Mouse (Mus musculus): ENCODE results near the gene Trappc2.
A peak's percentile ranks its signal among the peaks of the same experiment; 100 is the strongest.

The Trappc2 gene

GRCm38 (mm10) chrX:166440036-166440615 lies at the start of gene Trappc2:
Trappc2 (plus strand) TSS chrX:166440574.
- DNase-seq (ENCODE audit: low spot score in 2 of 2): peak in 1 of 2 experiments; percentile 6

GRCm38 (mm10) chrX:166393753-166394152 lies 46.6 kb upstream of the Trappc2 start:
- no peak for DNase-seq (ENCODE audit: low spot score in 2 of 2)

- DNase-seq (ENCODE audit: low spot score in 2 of 2): no peak
Observed at GRCm38 (mm10) chrX:166407865-166408264, 32.5 kb upstream of the Trappc2 start.

- DNase-seq (ENCODE audit: low spot score in 2 of 2): peak in 1 of 2 experiments; percentile 31
Observed at GRCm38 (mm10) chrX:166416196-166416595, 24.2 kb upstream of the Trappc2 start.

- DNase-seq (ENCODE audit: low spot score in 2 of 2): no peak
Observed at GRCm38 (mm10) chrX:166434812-166435211, 5.6 kb upstream of the Trappc2 start.

GRCm38 (mm10) chrX:166440616-166441063 lies 266 bp downstream of the Trappc2 start, which contains the start of gene Ofd1:
Ofd1 (minus strand) TSS chrX:166440704.
- DNase-seq (ENCODE audit: low spot score in 2 of 2): peak; percentile 77 to 90

GRCm38 (mm10) chrX:166444552-166444951 lies 4.2 kb downstream of the Trappc2 start:
- DNase-seq (ENCODE audit: low spot score in 2 of 2): no peak

GRCm38 (mm10) chrX:166453532-166453931 lies 13.2 kb downstream of the Trappc2 start:
- DNase-seq (ENCODE audit: low spot score in 2 of 2): no peak

- no peak for DNase-seq (ENCODE audit: low spot score in 2 of 2)
Observed at GRCm38 (mm10) chrX:166454331-166454730, 14.0 kb downstream of the Trappc2 start.

GRCm38 (mm10) chrX:166455525-166455924 lies 15.2 kb downstream of the Trappc2 start:
- no peak for DNase-seq (ENCODE audit: low spot score in 2 of 2)

- no peak for DNase-seq (ENCODE audit: low spot score in 2 of 2)
Observed at GRCm38 (mm10) chrX:166468321-166468720, 27.9 kb downstream of the Trappc2 start.

- no peak for DNase-seq (ENCODE audit: low spot score in 2 of 2)
Observed at GRCm38 (mm10) chrX:166472612-166473011, 32.2 kb downstream of the Trappc2 start.

GRCm38 (mm10) chrX:166477393-166477792 lies 37.0 kb downstream of the Trappc2 start:
- DNase-seq (ENCODE audit: low spot score in 2 of 2): no peak

- DNase-seq (ENCODE audit: low spot score in 2 of 2): peak in 1 of 2 experiments; percentile 5
Observed at GRCm38 (mm10) chrX:166478631-166479364, 38.4 kb downstream of the Trappc2 start.

- DNase-seq (ENCODE audit: low spot score in 2 of 2): peak; percentile 85
Observed at GRCm38 (mm10) chrX:166479365-166479983, 39.1 kb downstream of the Trappc2 start, which contains the start of gene Rab9. Rab9 (minus strand) TSS chrX:166479867.

GRCm38 (mm10) chrX:166495052-166495451 lies 54.7 kb downstream of the Trappc2 start:
- DNase-seq (ENCODE audit: low spot score in 2 of 2): no peak

GRCm38 (mm10) chrX:166497771-166498170 lies 57.4 kb downstream of the Trappc2 start:
- no peak for DNase-seq (ENCODE audit: low spot score in 2 of 2)

GRCm38 (mm10) chrX:166499496-166500190 lies 59.3 kb downstream of the Trappc2 start:
- DNase-seq (ENCODE audit: low spot score in 2 of 2): no peak

Measured in frontal cortex, postnatal 36 days (tissue).